Mouse (Mus musculus): ENCODE results near the gene Kif14. TPM values are rescaled to one million over a fixed set of nuclear protein-coding genes. Genes with fewer than 3 reads are reported as not detected.

Gene Kif14
- total and polyA plus RNA-seq, 3 experiments = 5.5 to 12.0 (median 7.8) TPM

GRCm38 (mm10) chr1:136527163-136527562, 61.0 kb downstream of the Kif14 start:
- no peaks in the 10 kb centered on the region for H3K9me3 ChIP-seq (replicated peaks; ENCODE audit: low read length)
- TF ChIP-seq RAD21 (IDR thresholded peaks at IDR 0.05; ENCODE audit: low read depth, low read length) (no peak), EP300 (IDR thresholded peaks at IDR 0.05; ENCODE audit: low read length) (no peak), MAFK (IDR thresholded peaks at IDR 0.05; ENCODE audit: insufficient replicate concordance, low read length) (no peak), TCF12 (IDR thresholded peaks at IDR 0.05; ENCODE audit: low read depth, low read length) (no peak), ZKSCAN1 (IDR thresholded peaks at IDR 0.05; ENCODE audit: borderline replicate concordance, low read depth, low read length) (no peak), ZNF384 (IDR thresholded peaks at IDR 0.05; ENCODE audit: low read depth, low read length) (no peak), HCFC1 (IDR thresholded peaks at IDR 0.05; ENCODE audit: low read depth, low read length) (no peak), MEF2A (IDR thresholded peaks at IDR 0.05; ENCODE audit: borderline replicate concordance, low read depth, low read length) (no peak), MAZ (IDR thresholded peaks at IDR 0.05; ENCODE audit: low read depth, low read length) (no peak), JUND (conservative IDR thresholded peaks at IDR 0.05; ENCODE audit: low read depth, low read length) (no peak), IRF4 (IDR thresholded peaks at IDR 0.05; ENCODE audit: low read depth, low read length) (no peak), KAT2A (IDR thresholded peaks at IDR 0.05; ENCODE audit: insufficient replicate concordance, low read length) (no peak), SMC3 (IDR thresholded peaks at IDR 0.05; ENCODE audit: low read depth, low read length) (no peak), BHLHE40 (IDR thresholded peaks at IDR 0.05; ENCODE audit: low read depth, low read length) (no peak), CTCF (conservative IDR thresholded peaks at IDR 0.05 in 1 of 2, IDR thresholded peaks at IDR 0.05 in 1 of 2; ENCODE audit: low read depth in 2 of 2, low read length in 2 of 2) (no peak), CHD2 (IDR thresholded peaks at IDR 0.05; ENCODE audit: low read length) (no peak), RCOR1 (conservative IDR thresholded peaks at IDR 0.05; ENCODE audit: low read depth, low read length) (no peak)
- no peak overlapping the region for H3K4me2 ChIP-seq (ENCODE audit: insufficient read depth, low read depth, poor library complexity, severe bottlenecking)
- H3K4me1 ChIP-seq (ENCODE audit: control insufficient read depth in 1 of 2, insufficient read depth in 2 of 2) = no peaks in the 10 kb centered on the region
- peaks cover 36 to 70% of the 10 kb centered on the region in 2 experiments for H3K36me3 ChIP-seq (replicated peaks in 1 of 2; ENCODE audit: control insufficient read depth in 1 of 2, insufficient read depth in 1 of 2, low read length in 1 of 2)
- no peaks in the 10 kb centered on the region for H3K27me3 ChIP-seq (replicated peaks)
- in situ Hi-C loops (cut with MboI; ENCODE audit: low pct_ligation_motif_present, low pct_unique_long_range_greater_than_20kb, low sequenced_read_pairs) = loop anchor here (25.0 kb wide), 2 partner anchors 585 to 685 kb away; no protein-coding TSS in a partner anchor
- no peaks in the 10 kb centered on the region for H3K79me2 ChIP-seq (replicated peaks; ENCODE audit: control insufficient read depth, extremely low read depth, insufficient read depth, poor library complexity, severe bottlenecking)
- H3K9ac ChIP-seq (ENCODE audit: insufficient read depth, low read depth) = no peak overlapping the region
- no peak overlapping the region for H3K27ac ChIP-seq (ENCODE audit: insufficient read depth, low read depth)
- no peak for DNase-seq (ENCODE audit: extremely low read depth)
- no peak overlapping the region for H3K4me3 ChIP-seq (replicated peaks in 1 of 3; ENCODE audit: low read depth in 2 of 3, low read length in 2 of 3, poor library complexity in 1 of 3)
- dilution Hi-C loops (cut with MboI; ENCODE audit: extremely low pct_ligation_motif_present, extremely low pct_unique_long_range_greater_than_20kb, low sequenced_read_pairs) = no loop called here

- no peaks in the 10 kb centered on the region for H3K79me2 ChIP-seq (replicated peaks; ENCODE audit: control insufficient read depth, extremely low read depth, insufficient read depth, poor library complexity, severe bottlenecking)
- H3K9ac ChIP-seq (ENCODE audit: insufficient read depth, low read depth) = no peak overlapping the region
- peaks cover 3% of the 10 kb centered on the region for H3K9me3 ChIP-seq (replicated peaks; ENCODE audit: low read length)
- no peaks in the 10 kb centered on the region for H3K27me3 ChIP-seq (replicated peaks)
- H3K4me3 ChIP-seq (replicated peaks in 1 of 3; ENCODE audit: low read depth in 2 of 3, low read length in 2 of 3, poor library complexity in 1 of 3) = no peak overlapping the region
- no peak for DNase-seq (ENCODE audit: extremely low read depth)
- peaks cover 0 to 19% of the 10 kb centered on the region in 2 experiments; a peak in 2 of 4 replicates for H3K4me1 ChIP-seq (ENCODE audit: control insufficient read depth in 1 of 2, insufficient read depth in 2 of 2)
- no peak for TF ChIP-seq CTCF (conservative IDR thresholded peaks at IDR 0.05 in 1 of 2, IDR thresholded peaks at IDR 0.05 in 1 of 2; ENCODE audit: low read depth in 2 of 2, low read length in 2 of 2)
- no peak for TF ChIP-seq TCF12 (IDR thresholded peaks at IDR 0.05; ENCODE audit: low read depth, low read length)
- TF ChIP-seq MAX (IDR thresholded peaks at IDR 0.05; ENCODE audit: low read length) = no peak
- no peak for TF ChIP-seq GABPA (IDR thresholded peaks at IDR 0.05; ENCODE audit: insufficient replicate concordance, low read depth, low read length)
- TF ChIP-seq KAT2A (IDR thresholded peaks at IDR 0.05; ENCODE audit: insufficient replicate concordance, low read length) = no peak
- no peak for TF ChIP-seq JUN (IDR thresholded peaks at IDR 0.05; ENCODE audit: insufficient read depth, low read depth, low read length)
- no peak for TF ChIP-seq CHD2 (IDR thresholded peaks at IDR 0.05; ENCODE audit: low read length)
- TF ChIP-seq MAZ (IDR thresholded peaks at IDR 0.05; ENCODE audit: low read depth, low read length) = no peak
- TF ChIP-seq UBTF (IDR thresholded peaks at IDR 0.05; ENCODE audit: low read depth, low read length) = no peak
- in situ Hi-C loops (cut with MboI; ENCODE audit: low pct_ligation_motif_present, low pct_unique_long_range_greater_than_20kb, low sequenced_read_pairs) (loop anchor here (25.0 kb wide), 2 partner anchors 580 to 680 kb away; no protein-coding TSS in a partner anchor), dilution Hi-C loops (cut with MboI; ENCODE audit: extremely low pct_ligation_motif_present, extremely low pct_unique_long_range_greater_than_20kb, low sequenced_read_pairs) (no loop called here)
- H3K27ac ChIP-seq (ENCODE audit: insufficient read depth, low read depth) = no peak overlapping the region
- peaks cover 12 to 36% of the 10 kb centered on the region in 2 experiments for H3K36me3 ChIP-seq (replicated peaks in 1 of 2; ENCODE audit: control insufficient read depth in 1 of 2, insufficient read depth in 1 of 2, low read length in 1 of 2)
- H3K4me2 ChIP-seq (ENCODE audit: insufficient read depth, low read depth, poor library complexity, severe bottlenecking) = no peak overlapping the region
These were observed 66.4 kb downstream of the Kif14 start for GRCm38 (mm10) chr1:136532556-136532955.
